Mouse (Mus musculus): ENCODE measurements around the gene Slc25a39. TPM values are rescaled to one million over a fixed set of nuclear protein-coding genes. Genes with fewer than 3 reads are reported as not detected.

The Slc25a39 gene
- total RNA-seq, 2 experiments from 2014 or later: 61.2 to 62.0 TPM

DNA sequence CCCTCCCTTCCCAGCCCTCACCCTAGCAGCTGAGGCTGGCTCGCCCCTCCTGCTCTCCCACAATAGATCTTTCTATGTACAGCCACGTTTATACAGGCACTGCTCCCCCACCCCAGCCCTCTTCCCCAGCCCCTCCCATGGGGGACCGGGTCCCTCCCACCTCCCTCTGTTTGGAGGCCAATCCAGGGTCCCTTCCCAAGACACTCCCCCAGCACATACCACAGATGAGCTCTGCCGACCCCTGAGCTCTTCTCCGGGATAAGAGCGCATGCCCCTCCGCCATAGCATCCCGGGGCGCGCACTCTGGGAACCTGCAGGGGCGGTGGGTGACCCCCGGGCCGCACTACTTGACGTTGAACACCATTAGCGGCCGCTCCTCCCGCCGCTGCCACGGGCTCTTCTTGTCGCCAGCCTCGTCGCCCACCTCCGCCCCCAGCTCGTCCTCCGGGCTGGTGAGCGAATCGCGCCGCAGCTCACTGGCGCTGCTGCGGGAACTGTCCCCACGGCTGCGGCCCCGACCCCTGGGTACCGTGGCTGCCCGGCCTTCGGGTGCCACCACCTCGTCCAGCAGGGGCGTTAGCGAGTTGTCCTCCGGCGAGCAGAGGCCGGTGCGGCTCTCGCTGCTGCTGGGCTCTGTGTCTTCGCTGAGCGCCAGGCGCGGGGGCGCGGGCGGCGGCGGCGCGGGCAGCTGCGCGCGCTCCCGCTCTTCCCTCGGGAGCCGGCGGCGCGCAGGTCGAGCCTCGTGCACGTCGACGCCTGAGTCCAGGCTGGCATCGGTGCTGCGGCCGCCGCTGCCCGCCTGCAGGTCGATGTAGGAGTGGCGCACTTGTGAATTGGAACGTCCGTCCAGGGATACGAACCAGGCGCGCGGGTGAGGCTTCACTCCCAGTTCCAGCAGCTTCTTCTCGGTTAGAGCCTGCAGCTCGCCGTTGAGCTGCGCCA, 29.6 kb upstream of the Slc25a39 start:
- peak; percentile 62 for DNase-seq (ENCODE audit: low spot score)

DNA sequence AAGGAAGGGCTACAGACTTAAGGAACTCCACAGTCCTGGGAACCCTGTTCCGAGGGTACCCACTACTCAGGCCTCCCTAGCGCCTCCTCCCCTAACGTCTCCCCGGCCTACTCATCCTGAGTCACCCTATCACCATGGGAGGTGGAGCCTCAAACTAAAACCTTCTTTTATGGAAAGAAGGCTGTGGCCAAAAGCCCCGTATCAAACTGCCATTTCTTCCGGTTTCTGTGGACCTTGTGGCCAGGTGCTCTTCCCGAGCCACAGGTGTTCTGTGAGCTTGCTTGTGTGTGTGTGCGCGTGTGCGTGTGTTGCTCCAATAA, 28.7 kb upstream of the Slc25a39 start:
- no peak for DNase-seq (ENCODE audit: low spot score)

DNA sequence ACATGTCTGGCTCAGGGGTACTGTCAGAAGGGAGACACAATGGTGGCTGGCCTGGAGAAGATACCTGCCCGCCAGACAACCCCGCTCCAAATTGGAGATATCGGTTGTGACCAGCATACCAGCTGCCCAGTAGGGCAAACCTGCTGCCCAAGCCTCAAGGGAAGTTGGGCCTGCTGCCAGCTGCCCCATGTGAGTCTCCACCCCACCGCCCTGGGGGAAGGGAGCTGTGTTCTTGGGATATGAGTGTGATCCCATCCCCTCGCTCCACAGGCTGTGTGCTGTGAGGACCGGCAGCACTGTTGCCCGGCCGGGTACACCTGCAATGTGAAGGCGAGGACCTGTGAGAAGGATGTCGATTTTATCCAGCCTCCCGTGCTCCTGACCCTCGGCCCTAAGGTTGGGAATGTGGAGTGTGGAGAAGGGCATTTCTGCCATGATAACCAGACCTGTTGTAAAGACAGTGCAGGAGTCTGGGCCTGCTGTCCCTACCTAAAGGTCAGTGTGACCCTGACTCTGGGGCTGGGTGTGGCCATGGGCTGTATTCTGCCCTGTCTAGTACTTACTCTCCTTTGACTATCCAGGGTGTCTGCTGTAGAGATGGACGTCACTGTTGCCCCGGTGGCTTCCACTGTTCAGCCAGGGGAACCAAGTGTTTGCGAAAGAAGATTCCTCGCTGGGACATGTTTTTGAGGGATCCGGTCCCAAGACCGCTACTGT, 28.2 kb upstream of the Slc25a39 start:
- DNase-seq (ENCODE audit: low spot score): no peak

DNA sequence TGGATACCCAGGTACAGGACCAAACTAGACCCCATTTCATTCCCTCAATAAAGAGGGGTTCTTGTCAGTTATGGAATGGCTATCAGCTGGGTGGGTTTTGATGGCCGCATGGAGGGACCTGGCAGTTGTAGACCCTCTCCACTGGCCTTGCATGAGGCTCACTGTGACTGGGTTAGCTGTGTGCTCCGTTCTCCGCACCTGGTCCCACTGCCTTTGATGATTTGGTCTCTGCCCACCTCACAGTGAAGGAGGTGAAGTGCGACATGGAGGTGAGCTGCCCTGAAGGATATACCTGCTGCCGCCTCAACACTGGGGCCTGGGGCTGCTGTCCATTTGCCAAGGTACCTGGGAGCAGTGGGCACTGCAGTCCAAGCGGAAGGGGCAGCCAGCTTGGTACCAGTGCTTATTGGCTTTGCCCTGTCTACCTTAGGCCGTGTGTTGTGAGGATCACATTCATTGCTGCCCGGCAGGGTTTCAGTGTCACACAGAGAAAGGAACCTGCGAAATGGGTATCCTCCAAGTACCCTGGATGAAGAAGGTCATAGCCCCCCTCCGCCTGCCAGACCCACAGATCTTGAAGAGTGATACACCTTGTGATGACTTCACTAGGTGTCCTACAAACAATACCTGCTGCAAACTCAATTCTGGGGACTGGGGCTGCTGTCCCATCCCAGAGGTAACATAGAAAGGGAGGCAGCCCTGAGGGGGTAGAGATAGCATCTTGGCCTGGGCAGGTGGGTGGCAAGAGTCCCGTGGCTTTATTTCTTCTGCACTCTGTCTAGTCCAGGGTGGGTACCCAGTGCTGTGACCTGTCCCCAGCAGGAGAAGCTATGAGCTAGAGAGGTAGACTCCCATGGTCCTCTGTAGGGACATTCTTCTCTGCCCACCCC, 27.3 kb upstream of the Slc25a39 start:
- DNase-seq (ENCODE audit: low spot score): no peak

DNA sequence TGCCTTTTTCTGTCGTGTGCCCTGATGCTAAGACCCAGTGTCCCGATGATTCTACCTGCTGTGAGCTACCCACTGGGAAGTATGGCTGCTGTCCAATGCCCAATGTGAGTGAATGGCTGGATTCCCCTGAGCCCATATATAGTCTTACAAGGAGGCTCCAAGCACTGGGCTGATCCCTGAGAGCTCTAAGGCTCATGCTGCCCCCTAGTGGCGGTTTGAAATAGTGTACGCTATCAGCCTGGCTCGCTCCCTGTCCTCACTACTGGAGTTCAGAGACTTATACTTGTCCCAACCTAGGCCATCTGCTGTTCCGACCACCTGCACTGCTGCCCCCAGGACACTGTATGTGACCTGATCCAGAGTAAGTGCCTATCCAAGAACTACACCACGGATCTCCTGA, 26.7 kb upstream of the Slc25a39 start:
- DNase-seq (ENCODE audit: low spot score): peak; percentile 87

DNA sequence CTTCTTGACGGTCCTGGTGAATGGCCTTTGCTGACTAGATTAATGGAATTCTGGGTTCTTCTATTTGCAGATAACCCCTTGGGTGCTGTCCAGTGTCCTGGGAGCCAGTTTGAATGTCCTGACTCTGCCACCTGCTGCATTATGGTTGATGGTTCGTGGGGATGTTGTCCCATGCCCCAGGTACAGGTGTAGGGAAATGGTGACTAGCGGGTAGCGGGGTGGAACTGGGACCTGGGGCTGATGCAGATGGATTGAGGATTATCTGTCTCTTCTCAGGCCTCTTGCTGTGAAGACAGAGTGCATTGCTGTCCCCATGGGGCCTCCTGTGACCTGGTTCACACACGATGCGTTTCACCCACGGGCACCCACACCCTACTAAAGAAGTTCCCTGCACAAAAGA, 26.1 kb upstream of the Slc25a39 start:
- no peak for DNase-seq (ENCODE audit: low spot score)

DNA sequence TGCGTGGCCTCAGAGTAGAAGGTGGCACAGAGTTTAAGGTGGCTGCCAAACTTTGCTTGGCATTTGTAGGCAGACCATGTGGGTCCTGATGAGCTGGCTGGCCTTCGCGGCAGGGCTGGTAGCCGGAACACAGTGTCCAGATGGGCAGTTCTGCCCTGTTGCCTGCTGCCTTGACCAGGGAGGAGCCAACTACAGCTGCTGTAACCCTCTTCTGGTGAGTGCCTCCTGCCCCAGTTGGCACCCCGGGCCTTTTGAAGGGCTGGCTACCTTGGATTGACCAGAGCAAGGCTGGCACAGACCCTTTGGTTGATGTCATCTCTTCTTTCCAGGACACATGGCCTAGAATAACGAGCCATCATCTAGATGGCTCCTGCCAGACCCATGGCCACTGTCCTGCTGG, 25.1 kb upstream of the Slc25a39 start:
- DNase-seq (ENCODE audit: low spot score): peak; percentile 92

DNA sequence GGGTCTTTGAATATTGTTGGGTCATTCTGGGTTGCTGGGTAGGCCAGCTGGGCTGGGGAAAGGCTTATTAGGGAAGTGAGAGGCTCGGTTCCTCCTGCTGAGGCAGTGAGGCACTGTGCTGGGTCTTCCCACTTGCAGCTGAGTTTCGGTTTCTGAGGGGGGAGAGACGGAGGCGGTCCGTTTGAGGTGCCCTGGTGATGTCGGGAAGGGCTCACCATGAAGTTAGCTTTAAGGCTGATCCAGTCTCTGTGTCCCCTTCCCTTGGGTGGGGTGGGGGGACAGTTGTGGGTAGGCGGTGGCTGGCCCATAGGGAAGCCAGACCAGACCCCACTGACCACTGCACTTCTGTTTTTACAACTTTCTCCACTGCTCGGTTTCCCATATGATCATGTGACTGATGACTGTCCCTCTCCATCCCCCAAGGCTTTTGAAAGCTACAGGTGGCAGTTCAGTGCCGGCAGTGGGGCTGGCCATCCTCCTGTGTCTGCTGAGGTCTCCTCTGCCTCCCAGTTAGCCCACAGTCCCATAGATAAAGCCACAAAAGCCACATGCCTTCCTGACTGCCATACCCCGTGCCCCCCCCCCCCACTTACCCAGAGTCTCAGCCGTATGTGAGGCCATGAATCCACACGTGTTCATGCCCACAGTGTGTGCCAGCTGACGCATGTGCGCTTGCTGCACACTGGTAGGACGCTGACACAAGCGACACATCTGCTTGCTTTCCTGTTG, 24.5 kb upstream of the Slc25a39 start:
- peak; percentile 39 for DNase-seq (ENCODE audit: low spot score)

DNA sequence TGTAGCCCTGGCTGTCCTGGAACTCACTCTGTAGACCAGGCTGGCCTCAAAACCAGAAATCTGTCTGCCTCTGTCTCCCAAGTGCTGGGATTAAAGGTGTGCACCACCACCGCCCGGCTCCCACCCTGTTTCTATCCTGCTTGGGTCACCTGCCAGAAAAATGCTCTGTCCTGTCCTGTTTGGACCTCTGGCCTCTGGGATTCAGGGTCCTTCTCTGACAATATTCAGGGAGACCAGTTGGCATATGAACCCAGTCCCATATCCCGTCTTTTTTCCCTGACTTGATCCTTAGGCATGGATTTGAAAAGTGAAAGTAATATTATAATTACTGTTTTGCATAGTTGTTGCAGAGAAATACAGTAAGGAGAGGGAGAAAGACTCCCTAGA, 24.0 kb upstream of the Slc25a39 start:
- DNase-seq (ENCODE audit: low spot score): no peak

DNA sequence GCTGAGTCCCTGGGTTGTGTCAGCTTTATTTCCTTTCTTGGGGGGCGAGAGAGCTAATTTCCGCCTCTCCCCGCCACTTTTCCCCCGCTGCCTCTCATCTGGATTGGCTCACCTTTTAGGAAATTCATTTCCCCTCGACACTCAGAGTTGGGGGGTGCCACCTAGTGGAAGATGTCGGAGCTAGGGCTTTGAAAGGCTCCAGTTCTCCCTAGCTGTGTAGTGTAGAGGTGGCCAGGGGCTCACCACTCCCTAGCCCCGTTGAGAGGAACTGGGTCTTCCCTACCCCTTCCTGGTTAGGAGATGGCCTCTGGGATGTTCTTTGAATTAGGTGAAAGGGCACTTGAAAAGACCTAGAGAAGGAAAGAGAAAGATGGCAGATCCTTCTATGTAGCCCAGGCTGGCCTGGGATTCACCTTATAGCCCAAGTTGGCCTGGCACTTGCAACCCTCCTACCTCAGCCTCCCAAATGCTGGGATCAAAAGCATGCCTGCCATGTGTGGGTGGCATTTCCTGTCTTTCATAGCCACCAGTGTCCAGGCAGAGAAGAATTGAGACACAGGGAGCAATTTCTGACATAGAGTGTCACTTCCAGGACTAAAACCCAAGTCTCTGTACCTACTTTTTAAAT, 23.4 kb upstream of the Slc25a39 start:
- peak; percentile 86 for DNase-seq (ENCODE audit: low spot score)

DNA sequence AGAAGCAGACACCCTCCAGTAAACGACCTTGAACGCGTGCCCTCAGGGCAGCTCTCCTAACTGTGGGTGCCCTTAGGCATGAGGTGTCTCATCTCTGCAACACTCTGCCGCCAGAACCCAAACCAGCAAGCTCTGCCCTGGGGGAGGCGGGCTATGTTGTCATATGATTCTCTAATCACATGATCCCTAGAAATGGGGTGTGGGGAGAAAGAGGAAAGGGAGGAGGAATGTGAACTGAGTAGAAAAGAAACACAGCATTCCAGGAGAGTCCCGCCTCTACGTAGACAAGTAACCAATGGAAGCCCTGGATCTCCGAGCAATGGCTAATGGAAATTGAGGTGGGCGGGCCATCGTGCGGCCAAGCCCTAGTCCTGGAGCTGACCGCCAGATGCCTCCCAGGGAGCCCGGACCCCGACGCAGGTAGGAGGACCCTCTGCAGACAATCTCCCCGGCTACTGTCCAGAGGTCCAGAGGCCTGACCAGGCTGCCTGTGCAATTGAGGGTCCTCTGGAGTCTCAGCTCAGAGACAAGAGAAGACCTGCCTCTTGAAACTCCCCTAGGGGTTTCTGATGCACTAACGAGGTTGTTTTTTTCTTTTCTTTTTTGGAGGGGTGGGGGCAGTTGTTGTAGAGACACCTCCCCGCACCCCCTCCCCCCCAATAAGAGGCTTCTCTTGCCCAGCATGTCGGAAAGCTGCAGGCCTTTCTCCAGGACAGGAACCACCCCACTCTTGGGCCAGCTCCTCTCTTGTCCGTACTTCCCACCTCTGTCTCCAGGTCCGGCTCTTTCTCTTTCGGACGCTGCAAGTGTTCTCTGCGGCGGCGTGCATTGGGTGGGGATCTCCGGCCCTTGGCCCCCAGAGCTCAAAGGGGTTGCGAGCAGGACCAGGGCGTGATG, 22.6 kb upstream of the Slc25a39 start, which contains the start of gene Grn:
Grn (plus strand) TSS at position 195 of the 897 bp plus-strand sequence.
- DNase-seq (ENCODE audit: low spot score): peak; percentile 94

DNA sequence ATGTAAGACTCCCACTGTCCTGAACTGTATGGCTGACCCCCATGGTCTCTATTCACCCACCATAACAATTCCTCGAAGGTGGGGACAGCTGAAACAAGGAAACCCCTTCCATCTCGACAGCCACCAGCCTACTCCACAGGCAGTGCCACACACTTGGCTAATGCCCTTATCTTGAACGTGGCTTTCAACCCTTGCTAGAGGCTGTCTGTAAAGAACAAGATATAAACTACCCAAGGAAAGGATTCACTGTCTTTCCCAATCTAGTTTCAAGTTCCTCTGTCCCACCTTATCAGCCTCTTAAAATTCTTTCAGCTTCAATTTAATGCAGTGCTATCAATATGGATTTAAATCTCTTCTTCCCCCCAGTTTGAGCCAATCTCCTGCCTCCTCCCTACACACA, 21.8 kb upstream of the Slc25a39 start:
- DNase-seq (ENCODE audit: low spot score): no peak

DNA sequence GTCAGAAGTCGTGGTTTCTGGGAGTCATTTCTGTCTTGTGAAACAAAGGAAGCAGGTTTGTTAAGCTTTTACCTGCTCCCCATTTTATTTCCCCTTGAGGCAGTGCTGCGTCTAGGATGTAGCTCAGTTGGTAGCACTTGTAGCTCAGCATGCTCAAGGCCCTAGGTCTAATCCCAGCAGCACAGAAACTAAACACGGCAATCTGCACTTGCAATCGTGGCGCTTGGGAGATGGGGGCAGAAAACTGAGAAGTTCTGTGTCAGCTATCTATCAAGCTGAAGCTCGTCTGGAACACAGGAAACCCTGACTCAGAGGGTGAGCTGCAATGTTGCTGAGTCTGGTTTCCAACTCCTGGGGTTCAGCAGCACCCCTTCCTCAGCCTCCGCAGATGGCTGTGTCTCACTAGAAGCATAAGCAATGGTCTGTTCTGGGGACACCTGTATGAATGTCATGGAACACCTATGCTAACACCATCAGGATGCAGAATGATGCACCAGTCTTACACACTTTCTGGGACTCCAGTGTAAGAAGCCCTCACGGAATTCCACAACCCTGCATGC, 21.3 kb upstream of the Slc25a39 start:
- no peak for DNase-seq (ENCODE audit: low spot score)

DNA sequence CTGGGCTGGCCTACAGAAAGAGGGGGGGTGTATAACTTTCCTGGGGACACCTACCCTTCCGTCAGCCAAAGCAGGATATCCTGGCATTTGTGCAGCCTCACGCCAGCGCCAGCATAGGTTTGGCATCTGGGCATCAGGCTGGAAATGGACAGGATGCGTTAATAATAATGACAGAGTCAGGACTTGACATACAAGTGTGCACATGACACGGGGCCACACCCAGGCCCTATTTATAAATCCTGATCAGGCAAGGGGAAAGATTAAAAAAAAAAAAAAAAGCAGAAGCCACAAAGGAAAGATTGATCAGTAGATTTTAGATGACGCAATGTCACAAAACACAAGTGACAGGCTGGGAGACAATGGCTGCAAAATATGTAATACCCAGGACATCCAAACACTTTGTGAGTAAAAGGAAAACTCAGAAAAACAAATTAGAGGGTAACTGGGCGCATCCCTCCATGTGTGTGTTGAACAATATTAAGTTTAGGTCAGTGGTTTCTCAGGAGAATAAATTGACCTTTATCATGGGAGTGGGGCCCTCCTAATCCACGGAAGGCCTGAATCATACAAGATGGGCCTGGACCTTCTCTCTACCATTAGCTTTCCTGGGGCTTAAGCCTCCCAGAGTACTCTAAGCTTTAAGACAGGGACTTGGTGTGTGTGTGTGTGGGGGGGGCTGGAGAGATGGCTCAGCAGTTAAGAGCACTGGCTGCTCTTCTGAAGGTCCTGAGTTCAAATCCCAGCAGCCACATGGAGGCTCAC, 18.0 kb upstream of the Slc25a39 start:
- DNase-seq (ENCODE audit: low spot score): no peak

DNA sequence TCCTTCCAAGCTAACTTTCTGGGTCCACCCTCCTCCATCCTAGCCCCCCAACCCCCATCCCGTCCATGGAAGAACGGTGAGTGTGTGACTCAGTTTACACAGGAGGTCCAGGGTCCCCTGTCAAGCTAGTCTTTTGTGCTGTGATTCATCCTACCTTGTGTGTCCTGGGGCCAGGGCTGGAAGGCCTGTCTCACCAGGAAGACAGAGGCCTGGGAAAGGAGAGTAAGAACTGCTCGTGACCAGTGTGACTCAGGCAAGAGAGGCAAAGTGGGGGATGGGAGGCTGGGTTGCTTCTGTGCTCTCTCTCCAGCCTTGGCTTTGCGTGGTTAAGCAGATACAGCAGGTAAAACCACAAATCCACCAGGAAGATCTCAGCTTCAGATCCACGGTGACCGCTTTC, 16.9 kb upstream of the Slc25a39 start:
- DNase-seq (ENCODE audit: low spot score): no peak

DNA sequence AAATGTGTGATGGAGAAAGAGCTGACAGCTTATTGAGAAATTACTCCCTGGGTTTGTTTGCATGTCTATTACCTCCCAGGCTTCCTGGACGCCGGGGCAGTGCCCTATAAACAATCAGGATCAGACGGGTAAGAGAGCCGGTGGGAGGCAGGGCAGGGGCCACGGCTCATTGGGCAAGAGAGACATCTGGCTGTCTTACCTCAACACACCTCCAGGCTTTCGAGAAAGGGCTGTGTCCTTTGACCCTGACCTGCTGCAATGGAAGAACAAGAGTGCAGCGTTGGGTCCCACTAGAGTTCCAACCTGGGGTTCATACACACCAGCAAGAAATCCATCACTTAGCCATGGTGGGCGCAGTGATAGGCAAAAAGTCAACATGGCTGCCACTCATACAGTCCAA, 13.8 kb upstream of the Slc25a39 start:
- DNase-seq (ENCODE audit: low spot score): no peak

DNA sequence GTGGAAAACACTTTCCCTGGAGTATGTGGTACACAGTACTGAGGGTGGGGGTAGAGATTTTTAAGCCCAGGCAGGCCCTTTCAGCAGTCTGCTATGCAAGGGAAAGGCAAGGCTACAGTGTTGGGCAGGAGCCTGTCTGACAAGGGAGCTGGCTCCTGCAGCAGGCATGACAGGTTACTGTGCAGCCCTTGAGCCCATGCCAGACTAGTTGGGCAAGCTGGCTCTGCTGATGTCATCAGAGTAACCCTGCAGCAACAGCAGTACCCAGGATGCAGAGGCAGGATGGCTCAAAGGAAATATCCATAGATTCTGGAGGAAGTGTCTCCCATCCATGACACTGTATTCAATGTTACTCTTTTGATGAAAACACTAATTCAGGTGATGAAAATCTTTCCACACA, 11.1 kb upstream of the Slc25a39 start:
- DNase-seq (ENCODE audit: low spot score): no peak

DNA sequence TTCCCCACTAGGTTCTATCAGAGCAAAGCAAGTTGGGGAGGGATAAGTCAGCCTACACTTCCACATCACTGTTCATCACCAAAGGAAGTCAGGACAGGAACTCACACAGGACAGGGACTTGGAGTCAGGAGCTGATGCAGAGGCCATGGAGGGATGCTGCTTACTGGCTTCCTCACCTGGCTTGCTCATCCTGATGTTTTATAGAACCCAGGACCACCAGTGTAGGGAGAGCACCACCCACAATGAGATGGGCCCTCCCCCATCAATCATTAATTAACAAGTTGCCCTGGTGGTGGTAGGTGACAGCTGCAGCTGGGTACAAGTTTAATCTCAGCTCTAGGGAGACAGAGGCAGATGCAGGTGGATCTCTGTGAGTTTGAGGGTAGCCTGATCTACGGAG, 9.4 kb upstream of the Slc25a39 start:
- no peak for DNase-seq (ENCODE audit: low spot score)
